Mouse (Mus musculus) cerebellum, adult 9-11 months (tissue): ENCODE data around the gene Cnfn.
"Not testable (repeated sequence)": the region's sequence is repeated elsewhere in the genome, so short reads cannot be mapped to it uniquely, and the experiment has no call there.

ENCODE experiments used
- DNase-seq: peaks from one replicate; pipeline ENCODE4 v3.0.0; 2022

The Cnfn gene

GRCm38 (mm10) chr7:25363151-25363550 lies 6.4 kb downstream of the Cnfn start:
- DNase-seq: peak; percentile 86

GRCm38 (mm10) chr7:25358721-25359206 lies 10.8 kb downstream of the Cnfn start:
- peak; percentile 28 for DNase-seq

- no peak for DNase-seq
These were observed 20.7 kb downstream of the Cnfn start for GRCm38 (mm10) chr7:25348861-25349260.

- DNase-seq: no peak
These were observed 28.3 kb downstream of the Cnfn start for GRCm38 (mm10) chr7:25341000-25341784.

GRCm38 (mm10) chr7:25339329-25339728 lies 30.2 kb downstream of the Cnfn start:
- no peak for DNase-seq

- DNase-seq: no peak
These were observed 35.1 kb downstream of the Cnfn start for GRCm38 (mm10) chr7:25334472-25334871.

- peak; percentile 76 for DNase-seq
These were observed 35.8 kb downstream of the Cnfn start for GRCm38 (mm10) chr7:25333596-25334307.

GRCm38 (mm10) chr7:25326233-25326632 lies 43.3 kb downstream of the Cnfn start:
- DNase-seq: no peak

- DNase-seq: not testable (repeated sequence)
These were observed 44.1 kb downstream of the Cnfn start for GRCm38 (mm10) chr7:25325431-25325830.

- no peak for DNase-seq
These were observed 46.3 kb downstream of the Cnfn start for GRCm38 (mm10) chr7:25323219-25323618.

GRCm38 (mm10) chr7:25322058-25322484 lies 47.5 kb downstream of the Cnfn start:
- no peak for DNase-seq
